Mouse (Mus musculus) lung, postnatal 0 days (tissue): ENCODE results near the gene Plaur. TPM values are rescaled to one million over a fixed set of nuclear protein-coding genes. Genes with fewer than 3 reads are reported as not detected.

Source experiments
- ATAC-seq: fragments of 200-750 bp; cut with Nextera tagmentation; 2 replicates; pipeline ENCODE4 v1.8.0; 2017; ENCODE audit warnings: moderate library complexity
- DNase-seq: peaks from one replicate; pipeline ENCODE4 v3.0.0-alpha.2; 2016; ENCODE audit warnings: low spot score
- H3K27ac ChIP-seq: fragments of 300-500 bp; sonication (generic); 2 replicates; pipeline ENCODE4 v1.5.1; 2014; ENCODE audit warnings: antibody characterized with exemption, mild to moderate bottlenecking, low read length, mixed read lengths
- H3K27me3 ChIP-seq: fragments of 300-500 bp; sonication (generic); replicated peaks from 2 replicates; pipeline ENCODE4 v1.6.1; 2014; ENCODE audit warnings: low read length, mixed read lengths; ENCODE audit not compliant: insufficient read depth
- H3K36me3 ChIP-seq: fragments of 300-500 bp; sonication (generic); 2 replicates; pipeline ENCODE4 v1.6.1; 2014; ENCODE audit warnings: low read length, mixed read lengths; ENCODE audit not compliant: insufficient read depth
- H3K4me1 ChIP-seq: fragments of 300-500 bp; sonication (generic); 2 replicates; pipeline ENCODE4 v1.6.1; 2014; ENCODE audit warnings: antibody characterized with exemption, low read depth, low read length, mixed read lengths; ENCODE audit not compliant: insufficient read depth
- H3K4me2 ChIP-seq: fragments of 300-500 bp; sonication (generic); replicated peaks from 2 replicates; pipeline ENCODE4 v1.6.1; 2014; ENCODE audit warnings: low read depth, mild to moderate bottlenecking, low read length, moderate library complexity, mixed read lengths
- H3K4me3 ChIP-seq: fragments of 300-500 bp; sonication (generic); 2 replicates; pipeline ENCODE4 v1.5.1; 2014; ENCODE audit warnings: low read depth, low read length
- H3K9ac ChIP-seq: fragments of 300-500 bp; sonication (generic); replicated peaks from 2 replicates; pipeline ENCODE4 v1.6.1; 2014; ENCODE audit warnings: low read depth, mild to moderate bottlenecking
- H3K9me3 ChIP-seq: fragments of 300-500 bp; sonication (generic); 2 replicates; pipeline ENCODE4 v1.6.1; 2016; ENCODE audit warnings: low read length, mixed read lengths
- CTCF ChIP-seq: IDR thresholded peaks from 2 replicates; pipeline ENCODE4 v1.5.1; 2016; ENCODE audit warnings: antibody characterized with exemption, mild to moderate bottlenecking
- EP300 ChIP-seq: IDR thresholded peaks from 2 replicates; pipeline ENCODE4 v1.6.1; 2016; ENCODE audit warnings: antibody characterized with exemption, mild to moderate bottlenecking, control low read depth
- WGBS: fragments of 180-500 bp; shearing (Covaris S2); extraction: QIAGEN DNeasy Blood & Tissue Kit; methylation state at CpG from one replicate; pipeline ENCODE4 v1.1.7; 2014; 5-methylcytosine and 5-hydroxymethylcytosine counted together
- polyA plus RNA-seq: library from polyadenylated mRNA; unstranded; fragments of >200 nt; fragmentation: Nextera tagmentation; extraction: Ambion mirVana; gene quantifications from 2 replicates; pipeline ENCODE4 v1.2.1, GENCODE M21; 2015

Gene Plaur
- polyA plus RNA-seq, 1 experiment from 2014 or later, result 72.0 TPM

DNA sequence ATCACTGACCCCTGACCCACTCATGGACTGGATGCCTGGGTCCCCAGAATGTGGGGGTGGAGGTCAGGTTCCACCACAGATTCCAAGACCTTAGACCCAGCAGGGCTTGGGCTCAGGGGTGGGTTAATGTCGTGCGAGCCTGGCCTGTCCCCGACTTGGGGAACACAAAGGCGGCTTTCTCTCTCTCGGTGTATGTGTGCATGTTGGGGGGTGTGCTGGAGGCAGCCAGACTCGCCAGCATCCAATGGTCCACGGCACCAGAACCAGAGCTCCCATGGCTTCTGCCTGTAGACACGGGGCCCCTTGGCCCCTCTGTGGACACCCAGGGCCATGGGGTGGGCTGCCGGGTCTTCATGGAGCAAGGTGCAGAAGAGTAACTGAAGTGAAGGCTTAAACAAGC, 23.2 kb downstream of the Plaur start:
- Histone ChIP-seq H3K4me3 (no peak overlapping the region), H3K9me3 (no peaks in the 10 kb centered on the region), H3K27me3 (peaks cover 12% of the 10 kb centered on the region; the same call in 1 of the 2 replicates), H3K27ac (no peak overlapping the region), H3K36me3 (no peaks in the 10 kb centered on the region), H3K9ac (no peak overlapping the region), H3K4me1 (peaks cover 4% of the 10 kb centered on the region; the same call in 1 of the 2 replicates), H3K4me2 (no peak overlapping the region)
- ATAC-seq (no peak), DNase-seq (no peak)
- TF ChIP-seq EP300 (no peak), CTCF (no peak)
- WGBS, result 78% methylated on average over 9 of the region's 9 CpGs

DNA sequence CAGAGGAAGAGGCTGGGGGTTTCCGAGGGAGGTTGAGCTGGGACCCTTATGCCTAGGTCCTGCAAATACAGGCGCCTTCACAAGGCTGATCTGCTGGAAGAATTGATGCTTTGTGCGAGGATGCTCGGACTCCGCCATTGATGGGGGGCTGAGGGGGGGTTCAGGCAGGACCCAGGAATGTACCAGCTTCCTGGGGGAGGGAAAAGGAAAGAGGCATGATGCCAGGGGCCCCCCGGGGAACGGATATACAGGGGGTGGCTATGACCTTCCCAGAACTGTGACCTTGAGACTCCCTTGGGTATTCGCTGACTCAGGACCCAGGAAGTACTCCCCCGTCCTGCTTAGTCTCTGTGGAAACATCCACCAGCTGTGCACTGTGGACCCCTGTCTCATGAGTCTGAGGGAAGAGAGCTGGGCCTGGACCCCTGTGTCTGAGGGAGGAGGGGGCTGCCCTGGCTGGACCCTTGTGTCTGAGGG, 24.4 kb downstream of the Plaur start:
- Histone ChIP-seq H3K27me3 (peaks cover under 1% of the 10 kb centered on the region; the same call in 1 of the 2 replicates), H3K9me3 (no peaks in the 10 kb centered on the region), H3K4me3 (no peak overlapping the region), H3K9ac (no peak overlapping the region), H3K36me3 (no peaks in the 10 kb centered on the region), H3K4me2 (no peak overlapping the region), H3K27ac (no peak overlapping the region), H3K4me1 (peaks cover under 1% of the 10 kb centered on the region; the same call in 1 of the 2 replicates)
- ATAC-seq (no peak), DNase-seq (no peak)
- 53% methylated on average over 9 of the region's 9 CpGs for WGBS
- TF ChIP-seq CTCF, result no peak
- no peak for TF ChIP-seq EP300

DNA sequence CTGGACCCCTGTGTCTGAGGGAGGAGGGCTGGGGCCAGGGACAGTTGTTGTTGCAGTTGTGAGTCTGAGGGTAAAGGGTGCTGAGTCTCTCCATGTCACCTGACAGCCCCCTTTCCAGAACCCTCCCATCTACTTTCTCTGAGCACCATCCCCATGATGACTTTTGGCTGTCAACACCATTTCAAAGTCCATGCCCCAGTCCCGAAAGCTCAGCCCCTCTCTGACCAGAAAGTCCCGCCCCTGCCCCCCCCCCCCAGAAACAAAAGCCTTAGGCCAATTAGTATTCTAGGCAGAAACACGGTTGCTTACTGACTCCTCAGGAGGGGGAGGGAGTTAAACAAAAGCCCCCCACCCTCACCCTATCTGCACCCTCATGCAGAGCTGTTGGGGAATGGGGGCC, 25.1 kb downstream of the Plaur start:
- Histone ChIP-seq H3K4me2 (no peak overlapping the region), H3K27me3 (no peaks in the 10 kb centered on the region), H3K27ac (no peak overlapping the region), H3K36me3 (no peaks in the 10 kb centered on the region), H3K4me3 (no peak overlapping the region), H3K4me1 (no peaks in the 10 kb centered on the region), H3K9ac (no peak overlapping the region), H3K9me3 (no peaks in the 10 kb centered on the region)
- DNase-seq (no peak), ATAC-seq (no peak)
- 39% methylated on average over 3 of the region's 3 CpGs for WGBS
- TF ChIP-seq EP300, result no peak
- no peak for TF ChIP-seq CTCF

GRCm38 (mm10) chr7:24488303-24488702, 26.0 kb downstream of the Plaur start:
- no peak overlapping the region for H3K27ac ChIP-seq
- H3K9me3 ChIP-seq, result no peaks in the 10 kb centered on the region
- TF ChIP-seq CTCF (no peak), EP300 (no peak)
- H3K4me3 ChIP-seq, result no peak overlapping the region
- no peaks in the 10 kb centered on the region for H3K4me1 ChIP-seq
- DNase-seq, result no peak
- no peak overlapping the region for H3K9ac ChIP-seq
- no peak for ATAC-seq
- 81% methylated on average over 8 of the region's 8 CpGs for WGBS
- no peaks in the 10 kb centered on the region for H3K27me3 ChIP-seq
- H3K4me2 ChIP-seq, result no peak overlapping the region
- H3K36me3 ChIP-seq, result no peaks in the 10 kb centered on the region

- WGBS, result 10% methylated on average over 43 of the region's 43 CpGs
- peak overlapping the region; percentile 49 for H3K4me2 ChIP-seq
- peaks cover 19% of the 10 kb centered on the region for H3K27me3 ChIP-seq
- TF ChIP-seq CTCF, result no peak
- ATAC-seq, result peak; percentile 53
- H3K4me3 ChIP-seq, result no peak overlapping the region
- no peaks in the 10 kb centered on the region for H3K36me3 ChIP-seq
- no peak overlapping the region for H3K9ac ChIP-seq
- 0 out of 2 replicates have a peak, but pooled peaks cover 2% of the 10 kb centered on the region for H3K9me3 ChIP-seq
- DNase-seq, result no peak
- no peak overlapping the region for H3K27ac ChIP-seq
- no peaks in the 10 kb centered on the region for H3K4me1 ChIP-seq
Measured at GRCm38 (mm10) chr7:24499856-24500577, 37.7 kb downstream of the Plaur start.

- no peak overlapping the region for H3K27ac ChIP-seq
- no peak overlapping the region for H3K9ac ChIP-seq
- no peak overlapping the region for H3K4me3 ChIP-seq
- DNase-seq (no peak), ATAC-seq (no peak)
- no peak overlapping the region for H3K4me2 ChIP-seq
- peaks cover 19% of the 10 kb centered on the region for H3K27me3 ChIP-seq
- H3K4me1 ChIP-seq, result no peaks in the 10 kb centered on the region
- WGBS, result 34% methylated on average over 7 of the region's 7 CpGs
- H3K36me3 ChIP-seq, result no peaks in the 10 kb centered on the region
- no peak for TF ChIP-seq EP300
- peak; percentile 53 for TF ChIP-seq CTCF
- 0 out of 2 replicates have a peak, but pooled peaks cover 2% of the 10 kb centered on the region for H3K9me3 ChIP-seq
Measured at GRCm38 (mm10) chr7:24500929-24501328, 38.6 kb downstream of the Plaur start.
